Mouse (Mus musculus) megakaryocyte, adult 5-6 weeks (primary cell): ENCODE results near the gene Ppfibp1. TPM values are rescaled to one million over a fixed set of nuclear protein-coding genes. Genes with fewer than 3 reads are reported as not detected.

ENCODE experiments used
- ATAC-seq: 2 replicates; pipeline ENCODE4 v1.8.0; 2016; ENCODE audit warnings: mild to moderate bottlenecking, inconsistent platforms; ENCODE audit not compliant: poor library complexity, severe bottlenecking
- total RNA-seq, 2 experiments: library from RNA; stranded (forward) in 1 of 2; stranded (reverse) in 1 of 2; fragments of 153-499, 151-499 nt in 1 of 2; fragments of 221-1000, 200-1000 nt in 1 of 2; gene quantifications; 2 replicates each; pipeline versions ENCODE4 v1.2.3 to v1.2.4; 2015 to 2017

Ppfibp1 gene
- total RNA-seq, 2 experiments from 2014 or later = 5.0 to 10.5 TPM

GRCm38 (mm10) chr6:146912835-146913488 is 24.7 kb downstream of the Ppfibp1 start:
- peak; percentile 72 for ATAC-seq

GRCm38 (mm10) chr6:146913489-146914198 is 25.4 kb downstream of the Ppfibp1 start:
- ATAC-seq = peak; percentile 55

GRCm38 (mm10) chr6:146915808-146916207 is 27.5 kb downstream of the Ppfibp1 start:
- no peak for ATAC-seq

GRCm38 (mm10) chr6:146917396-146917795 is 29.1 kb downstream of the Ppfibp1 start:
- no peak for ATAC-seq

GRCm38 (mm10) chr6:146918341-146918740 is 30.1 kb downstream of the Ppfibp1 start:
- ATAC-seq = no peak

GRCm38 (mm10) chr6:146926415-146926980 is 38.2 kb downstream of the Ppfibp1 start:
- no peak for ATAC-seq

- ATAC-seq = no peak
Observed at GRCm38 (mm10) chr6:146928108-146928507, 39.8 kb downstream of the Ppfibp1 start.

- ATAC-seq = no peak
Observed at GRCm38 (mm10) chr6:146929031-146929430, 40.7 kb downstream of the Ppfibp1 start.

- ATAC-seq = no peak
Observed at GRCm38 (mm10) chr6:146933123-146933522, 44.8 kb downstream of the Ppfibp1 start.

GRCm38 (mm10) chr6:146935957-146936356 is 47.7 kb downstream of the Ppfibp1 start:
- no peak for ATAC-seq

- ATAC-seq = no peak
Observed at GRCm38 (mm10) chr6:146939026-146939425, 50.7 kb downstream of the Ppfibp1 start.

GRCm38 (mm10) chr6:146941505-146942275 is 53.4 kb downstream of the Ppfibp1 start:
- no peak for ATAC-seq

GRCm38 (mm10) chr6:146944009-146944408 is 55.7 kb downstream of the Ppfibp1 start:
- no peak for ATAC-seq

- ATAC-seq = no peak
Observed at GRCm38 (mm10) chr6:146944830-146945229, 56.5 kb downstream of the Ppfibp1 start.

- ATAC-seq = no peak
Observed at GRCm38 (mm10) chr6:146946327-146947029, 58.2 kb downstream of the Ppfibp1 start.

GRCm38 (mm10) chr6:146947186-146947585 is 58.9 kb downstream of the Ppfibp1 start:
- ATAC-seq = no peak

GRCm38 (mm10) chr6:146949682-146950453 is 61.6 kb downstream of the Ppfibp1 start:
- ATAC-seq = no peak

GRCm38 (mm10) chr6:146950454-146950832 is 62.2 kb downstream of the Ppfibp1 start:
- ATAC-seq = no peak

- no peak for ATAC-seq
Observed at GRCm38 (mm10) chr6:146954258-146954657, 66.0 kb downstream of the Ppfibp1 start, which contains the start of gene 1700034J05Rik. Gene 1700034J05Rik (minus strand): TSS chr6:146954422.

GRCm38 (mm10) chr6:146955475-146955874 is 67.2 kb downstream of the Ppfibp1 start:
- no peak for ATAC-seq
